Mouse (Mus musculus) midbrain, embryonic 14.5 days (tissue): ENCODE data around the gene Cdh13. TPM values are rescaled to one million over a fixed set of nuclear protein-coding genes. Genes with fewer than 3 reads are reported as not detected.

ENCODE experiments used
- ATAC-seq: fragments of 200-750 bp; cut with Nextera tagmentation; 2 replicates; pipeline ENCODE4 v1.8.0; 2017; ENCODE audit warnings: moderate number of reproducible peaks, moderate library complexity; ENCODE audit not compliant: low FRiP score, low TSS enrichment
- DNase-seq: peaks from one replicate; pipeline ENCODE4 v3.0.0-alpha.2; 2015
- H3K27ac ChIP-seq: fragments of 300-500 bp; sonication (generic); replicated peaks from 2 replicates; pipeline ENCODE4 v1.5.1; 2014; ENCODE audit warnings: mild to moderate bottlenecking, low read depth, low read length, moderate library complexity
- H3K27me3 ChIP-seq: fragments of 300-500 bp; sonication (generic); 2 replicates; pipeline ENCODE4 v1.6.1; 2014; ENCODE audit warnings: low read length, control low read depth, mixed read lengths; ENCODE audit not compliant: control insufficient read depth, insufficient read depth
- H3K36me3 ChIP-seq: fragments of 300-500 bp; sonication (generic); 2 replicates; pipeline ENCODE4 v1.6.1; 2014; ENCODE audit warnings: low read length, control low read depth; ENCODE audit not compliant: control insufficient read depth, insufficient read depth
- H3K4me1 ChIP-seq: fragments of 300-500 bp; sonication (generic); 2 replicates; pipeline ENCODE4 v1.6.1; 2014; ENCODE audit warnings: mild to moderate bottlenecking, antibody characterized with exemption, low read length, control low read depth; ENCODE audit not compliant: control insufficient read depth, insufficient read depth
- H3K4me2 ChIP-seq: fragments of 300-500 bp; sonication (generic); 2 replicates; pipeline ENCODE4 v1.6.1; 2014; ENCODE audit warnings: mild to moderate bottlenecking, low read length, moderate library complexity
- H3K4me3 ChIP-seq: fragments of 300-500 bp; sonication (generic); replicated peaks from 2 replicates; pipeline ENCODE4 v1.5.1; 2014; ENCODE audit warnings: low read depth, low read length
- H3K9ac ChIP-seq: fragments of 300-500 bp; sonication (generic); replicated peaks from 2 replicates; pipeline ENCODE4 v1.6.1; 2014; ENCODE audit warnings: mild to moderate bottlenecking, low read length, moderate library complexity
- H3K9me3 ChIP-seq: fragments of 300-500 bp; sonication (generic); 2 replicates; pipeline ENCODE4 v1.6.1; 2016; ENCODE audit warnings: low read length, control low read depth, mixed read lengths; ENCODE audit not compliant: control insufficient read depth
- WGBS: fragments of 180-500 bp; shearing (Covaris S2); extraction: QIAGEN DNeasy Blood & Tissue Kit; methylation state at CpG from one replicate; pipeline ENCODE4 v1.1.7; 2014; 5-methylcytosine and 5-hydroxymethylcytosine counted together
- polyA plus RNA-seq: library from polyadenylated mRNA; unstranded; fragments of >200 nt; fragmentation: Nextera tagmentation; extraction: Ambion mirVana; gene quantifications from 2 replicates; pipeline ENCODE4 v1.2.1, GENCODE M21; 2014

The Cdh13 gene
- polyA plus RNA-seq, 1 experiment from 2014 or later = 143 TPM

GRCm38 (mm10) chr8:118288259-118288952, 4.9 kb downstream of the Cdh13 start:
- Histone ChIP-seq H3K4me3 (no peak overlapping the region), H3K9me3 (no peaks in the 10 kb centered on the region), H3K4me2 (no peak overlapping the region), H3K27ac (no peak overlapping the region), H3K27me3 (0 out of 2 replicates have a peak, but pooled peaks cover 4% of the 10 kb centered on the region), H3K9ac (no peak overlapping the region), H3K36me3 (no peaks in the 10 kb centered on the region), H3K4me1 (peaks cover 20% of the 10 kb centered on the region)
- ATAC-seq = no peak
- WGBS = 63% methylated on average over 8 of the region's 8 CpGs
- no peak for DNase-seq

GRCm38 (mm10) chr8:118289091-118289490, 5.6 kb downstream of the Cdh13 start:
- no peak overlapping the region for H3K4me2 ChIP-seq
- H3K4me3 ChIP-seq = no peak overlapping the region
- H3K27ac ChIP-seq = no peak overlapping the region
- H3K4me1 ChIP-seq = peaks cover 20% of the 10 kb centered on the region
- no peak overlapping the region for H3K9ac ChIP-seq
- DNase-seq (no peak), ATAC-seq (no peak)
- H3K9me3 ChIP-seq = no peaks in the 10 kb centered on the region
- no peaks in the 10 kb centered on the region for H3K36me3 ChIP-seq
- 0 out of 2 replicates have a peak, but pooled peaks cover 4% of the 10 kb centered on the region for H3K27me3 ChIP-seq
- WGBS = 93% methylated on average over 4 of the region's 4 CpGs

DNA sequence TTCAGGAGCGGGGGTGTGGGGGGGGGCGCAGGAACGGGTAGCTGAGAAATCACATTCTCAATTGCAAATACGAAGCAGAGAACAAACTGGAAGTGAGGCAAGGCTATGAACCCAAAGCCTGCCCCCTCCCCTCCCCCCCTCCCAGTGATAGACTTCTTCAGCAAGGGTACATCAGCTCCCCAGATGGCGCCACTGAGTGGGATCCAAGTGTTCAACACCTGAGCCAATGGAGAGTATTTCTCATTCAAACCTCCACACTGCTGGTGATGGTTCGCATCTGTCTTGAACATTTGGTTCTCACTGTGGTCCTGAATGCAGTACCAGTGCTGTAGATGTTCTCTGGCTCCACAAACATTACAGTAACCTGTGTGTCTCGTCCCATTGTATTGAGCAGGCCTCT, 6.0 kb downstream of the Cdh13 start:
- no peak overlapping the region for H3K27ac ChIP-seq
- peaks cover 19% of the 10 kb centered on the region for H3K4me1 ChIP-seq
- H3K36me3 ChIP-seq = no peaks in the 10 kb centered on the region
- ATAC-seq = no peak
- H3K4me2 ChIP-seq = no peak overlapping the region
- H3K27me3 ChIP-seq = 0 out of 2 replicates have a peak, but pooled peaks cover 4% of the 10 kb centered on the region
- H3K9me3 ChIP-seq = no peaks in the 10 kb centered on the region
- 89% methylated on average over 7 of the region's 7 CpGs for WGBS
- DNase-seq = no peak
- no peak overlapping the region for H3K9ac ChIP-seq
- no peak overlapping the region for H3K4me3 ChIP-seq

DNA sequence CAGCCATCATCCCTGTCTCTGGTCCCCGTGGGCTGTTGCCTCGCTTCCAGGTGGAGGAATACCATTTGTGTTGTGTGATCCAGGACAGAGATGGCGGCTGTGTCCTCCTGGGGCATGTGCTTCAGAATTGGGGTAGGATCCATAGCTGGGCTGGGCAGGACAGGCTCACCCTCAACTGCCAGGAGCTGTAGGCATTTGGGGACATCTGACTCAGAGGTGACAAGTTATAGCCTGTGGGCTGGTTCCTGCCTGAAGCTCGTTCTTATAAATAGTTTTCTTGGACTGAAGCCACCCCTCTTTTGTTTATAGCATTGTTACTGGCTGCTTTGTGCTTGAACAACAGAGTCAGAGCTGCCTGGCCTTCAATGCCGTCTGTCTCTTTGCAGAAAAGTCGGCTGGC, 6.7 kb downstream of the Cdh13 start:
- 53% methylated on average over 6 of the region's 6 CpGs for WGBS
- ATAC-seq (no peak), DNase-seq (no peak)
- no peaks in the 10 kb centered on the region for H3K36me3 ChIP-seq
- H3K4me2 ChIP-seq = no peak overlapping the region
- H3K9ac ChIP-seq = no peak overlapping the region
- no peak overlapping the region for H3K4me3 ChIP-seq
- no peak overlapping the region for H3K27ac ChIP-seq
- H3K27me3 ChIP-seq = 0 out of 2 replicates have a peak, but pooled peaks cover 4% of the 10 kb centered on the region
- peaks cover 16% of the 10 kb centered on the region for H3K4me1 ChIP-seq
- no peaks in the 10 kb centered on the region for H3K9me3 ChIP-seq

DNA sequence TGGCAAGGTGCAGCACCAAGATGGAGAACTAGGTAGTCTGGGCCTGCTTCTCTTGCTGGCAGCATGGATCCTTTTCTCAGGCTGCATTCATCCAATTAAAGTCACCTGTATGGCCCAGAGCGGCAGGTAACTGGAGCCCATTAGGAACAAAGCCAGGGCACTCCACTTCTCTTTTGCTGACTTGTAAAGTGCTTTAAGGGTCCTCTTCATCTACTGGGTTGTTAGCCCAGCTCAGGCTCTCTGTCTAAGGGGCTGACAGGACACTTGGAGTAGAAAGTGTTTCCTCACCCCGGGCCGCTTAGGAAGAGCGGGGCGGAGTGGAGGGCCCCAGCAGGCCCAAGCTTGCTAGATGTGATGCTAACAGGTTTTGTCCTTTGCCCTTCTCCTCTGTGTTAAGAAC, 12.9 kb downstream of the Cdh13 start:
- H3K9ac ChIP-seq = no peak overlapping the region
- no peaks in the 10 kb centered on the region for H3K27me3 ChIP-seq
- H3K4me3 ChIP-seq = no peak overlapping the region
- no peaks in the 10 kb centered on the region for H3K4me1 ChIP-seq
- WGBS = 96% methylated on average over 5 of the region's 5 CpGs
- H3K9me3 ChIP-seq = no peaks in the 10 kb centered on the region
- no peak overlapping the region for H3K27ac ChIP-seq
- no peak for ATAC-seq
- no peak overlapping the region for H3K4me2 ChIP-seq
- no peak for DNase-seq
- H3K36me3 ChIP-seq = no peaks in the 10 kb centered on the region

GRCm38 (mm10) chr8:118306957-118307356, 23.4 kb downstream of the Cdh13 start:
- H3K27me3 ChIP-seq = no peaks in the 10 kb centered on the region
- H3K9me3 ChIP-seq = no peaks in the 10 kb centered on the region
- DNase-seq = no peak
- no peak overlapping the region for H3K4me2 ChIP-seq
- no peak overlapping the region for H3K9ac ChIP-seq
- no peak overlapping the region for H3K4me3 ChIP-seq
- H3K27ac ChIP-seq = no peak overlapping the region
- no peaks in the 10 kb centered on the region for H3K4me1 ChIP-seq
- ATAC-seq = no peak
- H3K36me3 ChIP-seq = no peaks in the 10 kb centered on the region
- WGBS = 54% methylated on average over 10 of the region's 10 CpGs

GRCm38 (mm10) chr8:118309106-118309505, 25.6 kb downstream of the Cdh13 start:
- Histone ChIP-seq H3K9ac (no peak overlapping the region), H3K27me3 (no peaks in the 10 kb centered on the region), H3K9me3 (no peaks in the 10 kb centered on the region), H3K4me1 (no peaks in the 10 kb centered on the region), H3K27ac (no peak overlapping the region), H3K36me3 (no peaks in the 10 kb centered on the region), H3K4me2 (no peak overlapping the region), H3K4me3 (no peak overlapping the region)
- ATAC-seq = no peak
- DNase-seq = no peak
- WGBS = 44% methylated on average over 3 of the region's 3 CpGs

DNA sequence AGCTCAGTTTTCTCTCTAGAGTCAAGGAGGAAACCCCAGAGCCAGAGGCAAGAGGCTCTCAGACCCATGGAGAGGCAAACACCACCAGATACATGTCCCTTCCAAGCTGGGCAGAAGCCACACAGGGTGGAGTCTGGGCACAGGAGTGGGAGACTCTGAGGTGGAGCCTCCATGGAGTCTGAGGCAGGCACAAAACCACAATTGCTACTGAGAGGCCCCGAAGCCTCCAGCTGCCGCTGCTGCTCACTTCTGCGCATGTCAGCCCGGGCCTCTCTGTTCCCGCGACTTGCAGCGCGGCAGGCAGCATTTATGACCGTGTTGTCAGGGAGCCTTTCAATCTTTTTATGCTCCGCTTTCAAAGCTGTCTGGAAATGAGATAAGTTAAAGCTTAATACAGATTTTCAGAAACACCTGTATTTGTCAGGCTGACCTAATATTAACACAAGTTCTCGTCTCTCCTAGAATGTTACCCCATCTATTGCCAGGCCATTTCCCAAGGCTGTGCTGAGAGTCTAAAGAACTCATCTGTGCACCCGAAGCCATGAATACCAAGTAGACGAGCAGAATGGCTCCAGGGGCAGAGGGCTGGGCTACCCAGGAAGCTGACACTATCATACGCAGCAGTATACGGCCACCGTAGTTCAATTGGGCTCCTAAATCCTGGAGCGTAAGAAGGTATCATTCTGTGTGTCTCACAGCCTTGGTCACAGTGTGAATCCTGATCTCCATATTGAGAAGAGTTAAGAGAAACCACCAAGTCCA, 30.1 kb downstream of the Cdh13 start:
- WGBS = 60% methylated on average over 17 of the region's 17 CpGs
- H3K4me3 ChIP-seq = no peak overlapping the region
- H3K36me3 ChIP-seq = no peaks in the 10 kb centered on the region
- H3K27ac ChIP-seq = 0 out of 2 replicates have a peak overlapping the region, but pooled peaks have one; percentile 26
- no peak for ATAC-seq
- H3K4me1 ChIP-seq = no peaks in the 10 kb centered on the region
- H3K27me3 ChIP-seq = no peaks in the 10 kb centered on the region
- no peak overlapping the region for H3K4me2 ChIP-seq
- H3K9ac ChIP-seq = no peak overlapping the region
- no peaks in the 10 kb centered on the region for H3K9me3 ChIP-seq
- DNase-seq = peak; percentile 77

GRCm38 (mm10) chr8:118314188-118314563, 30.6 kb downstream of the Cdh13 start:
- WGBS = 91% methylated on average over 6 of the region's 6 CpGs
- Histone ChIP-seq H3K9ac (no peak overlapping the region), H3K4me2 (no peak overlapping the region), H3K27ac (no peak overlapping the region), H3K9me3 (no peaks in the 10 kb centered on the region), H3K36me3 (no peaks in the 10 kb centered on the region), H3K4me1 (no peaks in the 10 kb centered on the region), H3K27me3 (no peaks in the 10 kb centered on the region), H3K4me3 (no peak overlapping the region)
- ATAC-seq = no peak
- DNase-seq = no peak
